Mouse (Mus musculus): ENCODE results near the gene Arid5b. TPM values are rescaled to one million over a fixed set of nuclear protein-coding genes. Genes with fewer than 3 reads are reported as not detected.

Gene Arid5b
- total RNA-seq, 2 experiments from 2014 or later: 4.3 to 11.3 TPM

DNA sequence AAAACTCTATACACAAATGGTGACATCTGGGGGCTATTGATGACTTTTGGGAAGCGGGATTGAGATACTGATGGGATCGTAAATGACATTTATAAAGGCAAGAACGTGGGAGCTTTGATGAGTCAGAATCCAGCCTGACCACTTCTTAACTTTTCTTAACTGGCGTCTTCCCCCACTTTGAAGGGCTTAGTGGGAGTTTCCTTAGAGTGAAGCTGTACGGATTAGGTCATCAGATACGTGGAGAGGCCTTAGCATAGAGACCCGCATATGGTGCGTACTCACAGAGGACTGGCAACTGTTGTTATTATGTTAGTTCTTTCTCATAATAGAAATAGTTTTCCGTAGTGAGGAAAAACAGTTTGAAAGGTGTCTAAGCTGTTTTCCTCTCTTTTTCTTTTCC lies 104.9 kb downstream of the Arid5b start:
- no peak for ATAC-seq (replicated peaks; ENCODE audit: low FRiP score, poor library complexity, severe bottlenecking)

DNA sequence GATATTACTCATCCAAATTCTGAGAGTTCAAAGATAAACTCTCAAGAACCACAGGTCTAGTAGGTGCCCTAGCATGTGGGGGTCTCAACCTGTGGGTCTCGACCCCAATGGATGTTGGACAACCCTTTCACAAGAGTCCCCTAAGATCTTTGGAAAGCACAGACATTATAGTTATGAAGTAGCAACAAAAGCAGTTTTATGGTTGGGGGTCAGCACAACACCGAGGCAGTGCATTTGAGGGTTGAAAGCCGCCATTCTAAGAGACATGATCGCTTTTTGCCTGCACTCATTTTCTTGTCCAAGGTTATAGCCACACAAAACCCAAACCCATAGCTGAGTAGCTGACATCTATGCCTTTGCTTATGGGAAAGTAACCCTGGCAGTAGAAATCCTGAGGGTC lies 105.6 kb downstream of the Arid5b start:
- ATAC-seq (replicated peaks; ENCODE audit: low FRiP score, poor library complexity, severe bottlenecking): no peak

DNA sequence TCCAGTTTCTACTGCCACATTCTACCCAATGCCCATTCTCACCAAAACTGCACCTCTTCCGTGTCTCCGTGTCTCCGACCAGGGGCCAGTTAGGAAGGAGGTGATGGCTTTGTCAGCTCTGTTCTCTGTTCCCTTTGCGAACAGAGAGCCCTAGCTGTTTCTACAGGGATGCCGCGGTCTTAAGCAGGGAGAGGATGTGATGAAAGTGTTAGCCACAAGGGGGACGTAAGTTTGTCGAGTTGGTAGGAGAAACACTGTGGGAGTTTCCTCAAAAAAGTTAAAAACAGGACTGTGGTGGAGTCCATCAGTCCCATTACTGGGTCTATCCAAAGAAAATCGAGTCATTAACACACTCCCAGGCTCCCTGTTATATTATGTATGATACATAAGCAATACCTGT lies 106.6 kb downstream of the Arid5b start:
- no peak for ATAC-seq (replicated peaks; ENCODE audit: low FRiP score, poor library complexity, severe bottlenecking)

DNA sequence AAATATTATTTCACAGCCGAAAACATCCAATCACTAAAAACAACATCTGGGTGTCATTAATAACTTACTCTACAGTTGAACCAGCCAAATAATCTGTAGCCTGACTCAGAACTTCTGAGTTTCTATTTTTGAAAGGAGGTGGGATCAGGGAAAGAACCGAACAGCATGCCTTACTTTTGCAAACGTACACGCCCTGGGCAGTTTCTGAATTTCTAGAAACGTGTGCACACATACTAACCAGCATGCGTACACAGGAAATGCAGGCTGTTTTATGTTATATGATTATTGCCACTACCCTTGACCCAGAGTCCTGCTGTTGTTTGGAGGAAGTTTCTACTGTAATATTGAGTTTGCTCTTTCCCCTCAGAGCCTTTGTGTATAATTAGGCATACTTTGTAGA lies 109.9 kb downstream of the Arid5b start:
- ATAC-seq (replicated peaks; ENCODE audit: low FRiP score, poor library complexity, severe bottlenecking): no peak

DNA sequence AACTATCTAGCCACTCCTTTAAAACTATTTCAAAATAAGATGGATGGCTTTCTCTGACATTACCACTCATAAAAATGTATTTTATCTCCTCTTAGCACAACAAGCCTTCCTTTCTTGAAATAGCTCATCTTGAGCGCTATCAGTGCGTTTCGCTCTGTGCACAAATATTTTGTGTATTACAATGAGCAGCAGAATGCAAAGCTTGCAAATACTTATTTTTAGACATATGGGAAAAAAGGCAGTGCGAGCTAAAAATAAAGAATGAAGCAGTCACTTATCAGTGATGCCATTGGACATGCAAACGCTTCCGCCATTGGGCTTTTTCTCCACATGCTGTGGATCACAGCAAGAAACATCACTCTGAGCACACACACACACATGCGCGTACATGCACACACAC lies 110.4 kb downstream of the Arid5b start:
- no peak for ATAC-seq (replicated peaks; ENCODE audit: low FRiP score, poor library complexity, severe bottlenecking)

DNA sequence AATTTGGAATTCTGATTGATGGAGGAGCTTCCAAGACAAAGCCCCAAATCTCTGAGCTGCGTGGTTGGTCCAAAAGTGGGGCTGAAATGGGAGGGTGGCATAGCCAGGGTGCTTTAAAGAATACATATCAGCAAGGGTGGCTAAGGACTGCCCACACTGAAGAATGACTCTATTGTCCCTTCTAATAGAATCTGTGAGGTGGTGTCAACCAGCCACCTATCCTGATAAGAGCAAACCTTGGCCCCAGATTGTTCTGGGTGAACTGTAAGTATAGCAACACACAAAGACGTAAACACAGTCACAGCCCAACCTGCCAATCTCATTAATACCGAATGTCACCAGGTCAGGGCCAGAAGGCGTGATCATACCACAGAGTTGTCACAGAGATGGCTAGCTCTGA lies 111.4 kb downstream of the Arid5b start:
- no peak for ATAC-seq (replicated peaks; ENCODE audit: low FRiP score, poor library complexity, severe bottlenecking)

DNA sequence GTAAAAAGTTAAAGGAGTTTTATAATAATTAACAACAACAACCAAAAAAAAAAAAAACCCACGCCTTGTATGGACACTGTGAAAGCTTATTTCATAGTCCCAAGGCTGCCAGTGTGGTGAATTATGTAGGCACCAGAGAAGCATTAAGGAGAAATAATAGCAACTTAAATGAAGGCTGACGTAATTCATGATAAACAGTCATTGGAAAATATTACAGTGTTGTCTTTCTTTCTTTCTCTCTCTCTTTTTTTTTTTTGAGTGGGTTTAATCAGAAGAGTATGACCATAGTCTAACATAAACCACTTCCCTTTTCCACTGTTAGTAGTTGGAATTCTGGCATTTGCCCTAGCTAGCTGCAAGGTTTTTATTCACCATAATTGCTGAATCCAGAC lies 111.8 kb downstream of the Arid5b start:
- no peak for ATAC-seq (replicated peaks; ENCODE audit: low FRiP score, poor library complexity, severe bottlenecking)

DNA sequence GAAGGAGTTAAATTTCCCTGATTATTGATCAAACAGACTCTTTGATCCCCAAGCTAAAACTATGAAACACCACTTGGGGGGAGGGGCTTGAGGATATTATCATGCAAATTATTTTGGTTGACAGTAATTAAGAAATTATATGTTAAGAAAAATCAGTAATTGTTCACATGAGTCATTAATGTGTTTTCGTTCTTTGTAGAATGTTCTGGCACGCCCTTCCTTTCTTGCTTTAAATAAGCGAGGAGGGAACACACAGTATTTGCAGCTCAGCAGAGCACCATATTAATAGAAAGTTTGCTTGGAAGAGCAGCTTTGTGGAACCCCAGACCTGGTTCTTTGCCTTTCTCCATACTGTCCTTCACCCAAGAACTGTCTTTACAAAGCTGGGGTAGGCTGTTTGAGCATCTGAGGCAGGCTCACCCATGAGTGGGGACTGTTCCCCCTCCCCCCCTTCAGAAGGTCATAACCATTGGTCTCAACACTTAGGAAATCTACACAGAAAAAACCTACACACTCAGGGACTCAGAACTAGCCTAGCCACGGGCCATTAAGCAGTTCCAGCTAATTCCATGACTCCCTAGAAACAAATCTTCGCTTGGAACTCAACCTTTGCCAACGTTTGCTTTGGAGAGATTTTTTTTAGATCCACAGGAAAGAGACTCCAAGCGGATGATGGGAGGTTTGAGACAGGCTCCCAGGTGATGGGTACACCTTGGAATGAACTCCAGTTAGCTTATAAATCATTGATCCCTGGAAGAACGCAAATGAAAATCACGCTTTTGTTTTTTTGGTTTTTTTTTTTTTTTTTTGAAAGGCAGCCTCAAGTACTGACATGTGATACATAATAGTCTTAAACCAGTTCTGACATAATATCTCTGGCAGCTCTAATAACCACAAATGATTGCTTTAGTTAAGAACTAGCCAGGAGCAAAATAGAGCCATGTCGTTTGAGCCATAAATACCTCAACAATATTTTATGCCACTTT lies 112.5 kb downstream of the Arid5b start:
- ATAC-seq (replicated peaks; ENCODE audit: low FRiP score, poor library complexity, severe bottlenecking): no peak

DNA sequence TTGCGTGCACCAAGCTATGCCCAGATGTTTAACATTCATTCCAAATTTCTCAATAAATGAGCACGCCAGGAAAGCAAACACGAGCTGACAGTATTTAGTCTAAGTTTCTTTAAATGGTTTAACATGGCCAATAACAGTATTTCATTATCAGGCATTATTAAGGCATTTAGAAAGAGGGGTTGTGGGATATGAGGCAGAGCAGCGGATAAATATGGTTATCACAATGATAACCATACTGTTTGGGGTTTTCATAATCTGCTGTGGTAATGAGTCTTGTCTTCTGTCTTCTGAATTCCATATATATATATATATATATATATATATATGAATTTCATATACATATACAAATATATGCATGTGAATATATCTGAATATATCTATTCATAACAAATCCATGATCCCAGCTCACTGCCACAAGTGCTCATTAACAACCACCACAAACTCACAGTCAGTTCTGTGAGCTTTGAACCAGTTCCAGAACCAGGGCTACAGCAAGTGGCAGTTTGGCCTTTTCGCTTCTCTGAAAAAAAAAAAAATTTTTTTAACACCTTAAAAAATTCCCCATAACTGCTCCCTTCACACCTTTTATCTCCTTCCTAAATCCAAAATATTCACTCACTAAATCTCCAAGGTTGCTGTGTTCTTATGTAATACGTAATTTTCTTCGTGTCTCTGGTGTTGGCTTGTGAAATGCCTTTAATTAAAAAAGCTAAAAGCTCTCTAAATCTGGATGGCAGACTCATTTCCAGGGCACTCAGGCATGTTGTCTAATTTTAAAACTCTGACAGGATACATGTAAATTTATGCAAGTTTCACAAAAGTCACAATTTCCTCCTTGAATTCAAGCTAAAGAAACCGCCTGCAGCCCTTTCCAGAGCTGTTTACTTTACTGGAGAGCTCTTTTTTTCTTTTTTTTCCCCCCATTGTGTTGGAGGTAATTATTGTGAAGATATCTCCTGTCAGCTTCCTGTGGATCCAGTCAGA lies 113.5 kb downstream of the Arid5b start:
- no peak for ATAC-seq (replicated peaks; ENCODE audit: low FRiP score, poor library complexity, severe bottlenecking)

DNA sequence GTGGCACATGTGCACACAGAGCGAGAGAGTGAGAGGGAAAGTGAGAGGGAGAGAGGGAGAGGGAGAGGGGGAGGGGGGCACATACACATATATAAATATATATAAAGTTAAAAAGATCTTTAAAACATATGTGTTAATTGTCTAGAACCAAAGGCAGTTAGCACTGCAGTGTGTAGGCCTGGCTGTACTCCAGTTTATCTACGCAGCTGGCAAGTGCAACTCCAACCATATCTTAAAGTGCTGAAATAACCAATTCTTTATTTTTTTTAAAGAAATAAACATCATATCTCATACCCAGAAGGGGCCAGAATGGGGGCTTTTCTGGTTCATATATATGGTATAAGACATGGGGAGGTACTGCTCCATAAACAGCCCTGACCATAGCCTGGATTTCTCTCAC lies 114.4 kb downstream of the Arid5b start:
- ATAC-seq (replicated peaks; ENCODE audit: low FRiP score, poor library complexity, severe bottlenecking): no peak

DNA sequence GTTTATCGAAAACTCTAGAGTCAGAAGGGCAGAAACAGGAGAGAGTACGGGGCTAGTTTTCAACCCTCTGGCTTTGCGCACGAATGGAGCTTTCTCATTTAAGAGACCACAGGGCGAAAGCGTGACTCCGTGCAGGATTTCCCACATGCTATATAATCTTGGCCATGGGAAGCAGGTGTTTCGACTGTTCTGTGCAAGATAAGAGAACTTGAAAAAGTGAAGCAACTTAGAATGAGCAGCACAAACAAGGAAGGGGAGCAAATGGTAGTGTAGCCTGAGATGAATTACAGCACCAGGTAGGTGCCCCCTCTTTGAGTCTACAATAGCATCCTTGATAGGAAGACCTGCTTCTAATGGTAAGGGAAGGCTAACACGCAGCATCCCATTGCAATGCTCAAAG lies 118.8 kb downstream of the Arid5b start:
- ATAC-seq (replicated peaks; ENCODE audit: low FRiP score, poor library complexity, severe bottlenecking): no peak

DNA sequence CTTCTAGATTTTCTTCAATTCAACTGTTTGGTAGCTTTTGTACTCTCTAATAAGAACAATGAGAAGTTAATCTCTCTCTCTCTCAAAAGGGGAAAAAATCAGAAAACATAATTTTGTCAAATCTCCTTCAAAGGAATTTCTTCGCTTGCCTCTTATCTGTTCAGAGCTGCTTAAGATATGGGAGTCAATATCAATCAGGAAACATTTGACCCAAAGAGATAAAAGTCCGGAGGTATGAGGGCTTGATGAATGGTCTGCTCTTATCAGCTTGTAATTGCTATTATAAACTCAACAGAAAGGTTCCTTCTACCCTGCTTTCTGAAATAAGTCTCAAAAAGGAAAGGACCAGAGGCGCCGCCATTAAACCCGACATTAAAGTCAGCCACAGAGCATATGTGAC lies 120.0 kb downstream of the Arid5b start:
- ATAC-seq (replicated peaks; ENCODE audit: low FRiP score, poor library complexity, severe bottlenecking): no peak

DNA sequence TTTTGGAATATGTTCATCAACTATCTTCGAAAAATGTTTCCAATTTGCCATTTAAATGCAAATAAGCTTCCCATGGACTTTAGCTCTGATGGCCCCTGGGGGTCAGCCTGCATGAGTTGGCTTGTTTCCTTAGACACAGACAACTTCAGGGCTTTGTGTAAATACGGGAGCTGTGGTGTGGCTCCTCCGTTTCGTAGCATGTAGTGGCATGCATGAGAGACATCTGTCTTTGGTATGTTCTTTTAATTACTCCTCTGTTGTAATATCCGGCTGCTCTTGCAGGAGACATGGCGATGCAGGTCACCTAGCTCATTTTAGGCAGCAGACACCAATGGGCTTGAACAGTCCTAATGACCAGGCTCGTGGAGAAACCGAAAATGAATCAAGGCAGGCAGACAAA lies 121.0 kb downstream of the Arid5b start:
- no peak for ATAC-seq (replicated peaks; ENCODE audit: low FRiP score, poor library complexity, severe bottlenecking)

DNA sequence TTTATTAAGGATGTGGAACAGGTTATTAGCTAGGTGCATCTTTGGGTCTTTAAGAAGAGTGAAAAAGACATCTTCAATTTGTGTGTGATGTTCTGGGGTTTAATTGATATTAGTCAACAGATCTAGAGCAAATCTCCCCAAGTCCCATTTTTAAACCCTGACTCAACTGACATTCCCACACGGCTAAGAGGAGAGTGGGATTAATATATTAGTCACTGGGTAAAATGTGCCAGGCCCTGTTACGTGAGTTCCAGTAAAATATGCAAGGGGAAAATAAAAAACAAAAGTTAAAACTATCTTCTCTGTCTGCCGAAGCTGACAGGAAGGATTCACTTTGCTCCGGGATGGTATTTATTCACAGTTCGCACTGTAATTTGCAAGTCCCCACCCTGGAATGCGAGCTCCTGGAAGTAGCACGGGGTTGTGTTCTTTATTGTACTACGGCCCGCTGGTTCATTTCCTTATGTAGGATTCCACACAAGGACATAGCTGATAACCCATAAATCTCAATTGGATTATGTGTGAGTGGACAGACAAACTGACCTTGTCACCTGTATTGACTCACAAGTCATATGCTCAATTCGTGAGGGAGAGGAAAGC lies 121.8 kb downstream of the Arid5b start:
- no peak for ATAC-seq (replicated peaks; ENCODE audit: low FRiP score, poor library complexity, severe bottlenecking)

DNA sequence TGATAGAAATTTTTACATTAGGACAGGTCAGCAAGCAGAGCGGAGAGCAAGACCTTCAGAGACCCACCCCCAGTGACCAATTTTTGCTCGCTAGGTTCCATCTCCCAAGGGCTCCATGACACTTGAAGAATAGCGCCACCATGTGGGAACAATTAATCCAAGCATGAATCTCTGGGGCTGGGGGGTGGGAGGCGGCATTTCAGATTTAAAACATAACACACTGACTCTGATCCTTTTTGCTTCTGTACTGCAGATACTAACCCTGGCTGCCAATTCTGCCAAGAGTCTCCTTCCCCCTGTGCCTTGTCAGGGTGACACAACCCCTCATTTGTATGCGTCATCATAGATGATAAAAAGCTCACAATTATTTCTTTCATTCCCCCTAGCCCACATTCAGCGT lies 122.4 kb downstream of the Arid5b start:
- peak; percentile 56 for ATAC-seq (replicated peaks; ENCODE audit: low FRiP score, poor library complexity, severe bottlenecking)

DNA sequence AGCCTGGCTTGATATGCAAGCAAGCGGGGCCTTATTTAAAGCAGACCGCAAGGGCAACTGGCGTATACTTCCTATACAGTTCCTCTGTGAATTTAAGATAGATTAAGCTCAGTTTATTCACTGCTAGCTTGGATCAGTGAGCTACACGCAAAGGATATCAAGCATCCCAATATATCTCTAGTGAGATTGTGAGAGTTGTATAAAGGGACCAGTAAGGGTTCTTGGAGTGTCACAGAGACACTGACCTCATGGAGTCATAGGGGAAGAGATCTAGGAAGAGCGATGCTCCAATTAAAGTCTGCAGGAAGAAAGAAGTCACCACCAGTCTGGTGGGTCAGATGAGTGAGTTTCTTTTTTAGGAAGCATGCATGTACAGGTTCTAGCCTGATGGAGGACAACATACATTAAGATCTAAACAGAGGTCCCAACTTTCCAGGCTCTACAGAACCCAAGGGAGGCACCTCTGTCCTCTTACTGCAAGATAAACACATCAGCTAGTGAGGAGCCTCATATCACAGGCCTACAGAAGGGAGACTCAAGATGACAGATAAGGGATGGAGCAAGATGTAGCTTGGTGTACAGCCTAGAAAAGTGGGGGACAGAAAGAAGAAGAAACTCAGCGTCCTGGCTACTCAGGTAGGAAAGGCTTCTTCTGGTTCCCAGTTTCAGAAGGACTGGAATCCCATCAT lies 123.0 kb downstream of the Arid5b start:
- peak; percentile 88 for ATAC-seq (replicated peaks; ENCODE audit: low FRiP score, poor library complexity, severe bottlenecking)

DNA sequence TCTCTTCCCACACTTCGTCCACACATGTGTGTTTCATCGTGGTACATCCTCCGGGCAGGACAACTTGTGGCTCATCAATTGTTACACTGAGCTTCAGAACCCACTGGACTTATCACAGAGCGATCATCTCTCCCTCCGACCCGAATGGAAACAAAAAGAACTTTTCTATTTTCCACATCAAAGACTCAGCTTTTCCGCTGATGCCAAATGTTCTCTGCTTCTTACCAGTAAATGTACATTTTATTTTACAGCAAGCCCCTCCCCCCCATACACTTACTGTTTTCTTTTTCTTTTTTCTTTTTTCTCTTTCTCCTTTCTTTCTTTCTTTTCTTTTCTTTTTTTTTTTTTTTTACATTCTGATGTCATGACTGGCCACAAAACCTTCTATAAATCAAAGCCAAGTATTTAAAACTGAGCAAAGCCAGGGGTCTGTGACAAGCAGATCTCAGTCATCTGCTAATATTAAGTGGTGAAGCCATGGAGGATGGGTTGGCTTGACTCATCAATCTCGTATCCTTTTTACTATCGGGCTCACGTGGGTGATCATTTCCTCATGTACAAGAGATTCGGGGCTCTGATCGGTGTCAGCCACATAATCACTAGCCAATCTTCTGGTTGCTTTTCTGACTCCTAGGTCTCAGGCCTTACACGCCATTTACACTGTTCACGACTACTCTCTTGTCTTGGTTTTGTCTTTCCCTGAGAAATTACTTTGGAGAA lies 124.3 kb downstream of the Arid5b start:
- no peak for ATAC-seq (replicated peaks; ENCODE audit: low FRiP score, poor library complexity, severe bottlenecking)

DNA sequence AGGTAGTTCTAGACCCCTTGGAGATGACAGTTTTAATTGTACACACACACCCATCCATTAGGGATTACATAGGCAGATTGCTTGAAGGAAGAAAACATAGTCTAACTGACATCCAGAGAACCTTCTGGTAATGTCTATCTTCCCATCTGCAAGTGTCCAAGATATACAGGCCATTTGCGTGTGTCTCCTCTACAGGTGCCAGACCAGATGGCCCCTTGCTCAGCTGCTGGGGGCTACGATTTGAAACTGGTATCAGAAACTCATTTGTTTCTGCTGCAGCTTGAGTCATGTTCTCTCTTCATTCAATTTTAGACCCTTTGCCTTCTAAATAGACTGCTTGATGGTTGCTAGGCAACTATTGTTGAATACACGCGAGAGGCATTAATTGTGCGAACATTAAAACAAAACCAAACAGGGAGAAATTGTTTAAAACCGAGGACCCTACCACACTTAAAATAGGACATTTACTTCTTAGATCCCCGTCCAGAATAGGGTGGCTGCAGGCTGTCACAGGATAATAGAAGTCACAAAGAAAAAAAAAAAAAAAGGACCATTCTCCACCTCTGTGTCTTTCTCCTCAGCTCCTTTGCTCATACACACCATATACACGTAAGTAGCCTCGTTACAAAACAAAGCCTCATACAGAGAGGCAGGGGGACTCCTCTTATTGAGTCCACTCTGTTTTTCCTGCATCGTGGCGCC lies 125.0 kb downstream of the Arid5b start:
- ATAC-seq (replicated peaks; ENCODE audit: low FRiP score, poor library complexity, severe bottlenecking): no peak

Measured in erythroblast, adult 5-6 weeks (primary cell).